Mouse (Mus musculus): ENCODE results near the gene Drc1. TPM values are rescaled to one million over a fixed set of nuclear protein-coding genes. Genes with fewer than 3 reads are reported as not detected.

The Drc1 gene
- polyA plus RNA-seq, 1 experiment from 2014 or later = 3.4 TPM

DNA sequence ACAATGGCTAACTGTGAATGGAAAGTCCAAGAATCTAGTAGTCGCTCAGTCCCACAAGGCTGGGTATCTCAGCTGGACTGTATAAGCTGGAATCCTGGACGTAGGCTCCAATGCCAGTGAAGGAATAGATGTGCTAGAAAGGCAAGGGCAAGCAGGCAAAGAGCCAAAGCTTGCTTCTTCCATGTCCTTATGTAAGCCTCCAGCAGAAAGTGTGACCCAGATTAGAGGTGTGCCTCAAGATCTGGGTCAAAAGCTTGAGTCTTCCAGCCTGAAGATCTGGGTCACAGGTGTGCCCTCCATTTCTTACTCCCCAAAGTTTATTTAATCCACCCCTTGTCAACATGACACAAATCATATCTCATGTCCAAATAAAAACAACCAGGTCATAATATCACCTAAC, 4.8 kb upstream of the Drc1 start:
- 89% methylated on average over 2 of the region's 2 CpGs for WGBS
- ATAC-seq (ENCODE audit: low FRiP score, low TSS enrichment) (no peak), DNase-seq (no peak)
- Histone ChIP-seq H3K9ac (replicated peaks; ENCODE audit: low read length) (no peak overlapping the region), H3K4me3 (replicated peaks; ENCODE audit: low read depth, low read length) (no peak overlapping the region), H3K4me2 (ENCODE audit: low read length) (no peak overlapping the region), H3K27me3 (ENCODE audit: control insufficient read depth, insufficient read depth, low read length) (no peaks in the 10 kb centered on the region), H3K36me3 (ENCODE audit: control insufficient read depth, insufficient read depth, low read length) (no peaks in the 10 kb centered on the region), H3K4me1 (ENCODE audit: control insufficient read depth, insufficient read depth, low read length) (no peaks in the 10 kb centered on the region), H3K27ac (replicated peaks; ENCODE audit: low read depth, low read length) (no peak overlapping the region), H3K9me3 (ENCODE audit: control insufficient read depth, low read length) (no peaks in the 10 kb centered on the region)

DNA sequence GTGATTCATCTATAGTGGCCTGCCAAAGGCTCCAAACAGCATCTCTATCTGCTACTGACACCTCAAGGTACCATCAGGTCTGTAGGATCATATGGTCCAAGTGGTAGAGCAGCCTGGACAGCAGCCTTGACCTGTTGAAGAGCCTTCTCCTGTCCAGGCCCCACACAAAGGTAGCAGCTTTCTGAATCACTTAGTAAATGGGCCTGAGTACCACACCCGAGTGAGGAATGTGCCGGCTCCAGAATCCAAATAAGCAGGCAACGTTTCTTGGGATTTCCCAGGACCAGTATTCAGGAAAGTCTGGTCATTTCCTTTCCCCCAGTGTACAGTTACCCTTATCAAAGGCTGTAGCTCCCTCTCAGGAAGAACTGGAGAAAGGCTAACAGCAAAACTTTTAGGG, 2.2 kb upstream of the Drc1 start:
- H3K9ac ChIP-seq (replicated peaks; ENCODE audit: low read length) = no peak overlapping the region
- WGBS = 81% methylated on average over 3 of the region's 3 CpGs
- DNase-seq (no peak), ATAC-seq (ENCODE audit: low FRiP score, low TSS enrichment) (no peak)
- H3K36me3 ChIP-seq (ENCODE audit: control insufficient read depth, insufficient read depth, low read length) = no peaks in the 10 kb centered on the region
- H3K27me3 ChIP-seq (ENCODE audit: control insufficient read depth, insufficient read depth, low read length) = no peaks in the 10 kb centered on the region
- no peak overlapping the region for H3K27ac ChIP-seq (replicated peaks; ENCODE audit: low read depth, low read length)
- H3K4me2 ChIP-seq (ENCODE audit: low read length) = no peak overlapping the region
- no peak overlapping the region for H3K4me3 ChIP-seq (replicated peaks; ENCODE audit: low read depth, low read length)
- H3K9me3 ChIP-seq (ENCODE audit: control insufficient read depth, low read length) = no peaks in the 10 kb centered on the region
- H3K4me1 ChIP-seq (ENCODE audit: control insufficient read depth, insufficient read depth, low read length) = no peaks in the 10 kb centered on the region

DNA sequence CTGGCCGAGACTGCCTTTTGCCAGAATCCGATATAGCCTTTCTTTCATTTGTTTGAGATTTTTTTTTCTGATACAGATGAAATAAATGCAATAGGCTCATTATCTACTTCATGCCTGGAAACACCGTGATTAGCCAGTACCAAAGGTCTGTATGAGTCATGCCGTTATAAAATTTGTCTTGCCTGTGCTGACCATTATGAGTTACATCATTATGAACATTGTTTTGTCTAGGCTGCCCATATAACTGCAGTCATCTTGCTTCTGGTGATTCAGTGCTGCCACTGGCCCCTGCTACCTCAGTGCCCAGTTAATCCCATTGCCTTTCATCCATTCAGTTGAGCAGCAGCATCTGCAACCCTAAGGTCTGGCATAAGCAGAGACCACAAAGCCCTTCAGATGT, 1.7 kb upstream of the Drc1 start:
- 93% methylated on average over 4 of the region's 4 CpGs for WGBS
- DNase-seq = no peak

DNA sequence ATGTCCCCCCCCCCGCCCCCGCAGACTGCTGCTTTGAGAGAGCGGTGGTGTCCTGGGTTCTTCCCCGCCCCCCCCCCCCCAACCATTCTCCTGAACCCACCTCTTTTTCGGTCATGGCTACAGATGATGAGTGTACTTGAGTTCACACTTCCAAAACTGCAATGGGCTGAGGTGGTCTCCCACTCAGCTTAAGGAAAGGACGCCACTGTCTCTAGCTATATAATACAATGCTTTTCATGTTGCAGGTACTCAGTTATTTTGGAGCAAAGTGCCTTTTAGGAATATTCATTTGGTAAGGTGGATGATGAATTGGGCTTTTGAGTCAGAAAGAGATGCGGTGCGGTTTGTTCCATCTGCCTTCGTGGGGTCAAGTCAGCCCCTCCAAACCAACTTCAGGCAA, 324 bp upstream of the Drc1 start:
- H3K9ac ChIP-seq (replicated peaks; ENCODE audit: low read length) = peak overlapping the region; percentile 50; the same call in 1 of the 2 replicates
- WGBS = 36% methylated on average over 9 of the region's 9 CpGs
- H3K9me3 ChIP-seq (ENCODE audit: control insufficient read depth, low read length) = peaks cover 10% of the 10 kb centered on the region; the same call in 1 of the 2 replicates
- H3K27me3 ChIP-seq (ENCODE audit: control insufficient read depth, insufficient read depth, low read length) = no peaks in the 10 kb centered on the region
- no peak for DNase-seq
- no peaks in the 10 kb centered on the region for H3K36me3 ChIP-seq (ENCODE audit: control insufficient read depth, insufficient read depth, low read length)
- no peaks in the 10 kb centered on the region for H3K4me1 ChIP-seq (ENCODE audit: control insufficient read depth, insufficient read depth, low read length)
- H3K27ac ChIP-seq (replicated peaks; ENCODE audit: low read depth, low read length) = no peak overlapping the region
- H3K4me2 ChIP-seq (ENCODE audit: low read length) = peak overlapping the region; percentile 67
- no peak for ATAC-seq (ENCODE audit: low FRiP score, low TSS enrichment)
- H3K4me3 ChIP-seq (replicated peaks; ENCODE audit: low read depth, low read length) = peak overlapping the region; percentile 50

More for the DNA sequence above, 1.7 kb upstream of the Drc1 start:
- Histone ChIP-seq H3K9ac (replicated peaks; ENCODE audit: low read length) (no peak overlapping the region), H3K4me2 (ENCODE audit: low read length) (no peak overlapping the region), H3K9me3 (ENCODE audit: control insufficient read depth, low read length) (no peaks in the 10 kb centered on the region), H3K4me1 (ENCODE audit: control insufficient read depth, insufficient read depth, low read length) (no peaks in the 10 kb centered on the region), H3K27ac (replicated peaks; ENCODE audit: low read depth, low read length) (no peak overlapping the region), H3K36me3 (ENCODE audit: control insufficient read depth, insufficient read depth, low read length) (no peaks in the 10 kb centered on the region), H3K27me3 (ENCODE audit: control insufficient read depth, insufficient read depth, low read length) (no peaks in the 10 kb centered on the region), H3K4me3 (replicated peaks; ENCODE audit: low read depth, low read length) (no peak overlapping the region)
- no peak for ATAC-seq (ENCODE audit: low FRiP score, low TSS enrichment)

DNA sequence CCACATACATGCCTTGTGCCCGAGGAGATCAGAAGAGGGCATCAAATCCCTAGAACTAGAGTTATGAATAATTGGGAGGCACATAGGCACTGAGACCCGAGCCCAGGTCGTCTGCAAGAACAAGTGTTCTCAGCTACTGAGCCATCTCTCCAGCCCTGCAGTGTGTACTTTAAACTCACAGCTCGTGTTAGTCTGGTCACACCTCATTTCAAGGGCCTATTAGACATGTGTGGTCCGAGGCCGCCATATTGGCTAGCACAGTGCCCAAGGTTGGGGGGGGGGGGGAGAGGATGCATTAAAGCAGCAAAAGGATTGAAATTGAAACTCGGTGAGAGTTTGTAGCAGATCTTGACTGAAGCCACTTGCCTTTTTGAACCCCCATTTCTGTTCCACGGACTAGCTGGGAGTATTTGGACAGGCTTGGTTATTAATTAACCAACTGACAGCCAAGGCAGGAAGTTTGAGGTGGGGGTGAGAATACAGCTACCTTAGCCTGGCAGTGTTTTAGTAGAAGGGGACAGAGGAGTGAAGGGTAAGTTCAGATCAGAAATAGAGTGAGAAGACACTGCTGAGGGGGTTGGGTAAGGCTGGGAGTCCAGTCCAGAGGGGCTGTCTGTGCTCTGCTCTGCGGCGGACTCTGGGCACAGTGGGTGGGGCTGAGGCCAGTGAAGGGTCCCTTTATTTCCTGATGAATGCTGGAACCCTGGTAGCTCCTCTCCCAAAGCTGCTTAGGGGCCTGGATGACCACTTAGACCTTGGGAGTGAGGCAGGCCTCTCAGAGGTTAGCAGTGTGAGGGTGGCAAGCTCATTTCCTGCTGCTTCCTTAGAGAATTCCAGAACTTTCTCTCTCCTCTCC, 5.0 kb downstream of the Drc1 start:
- Histone ChIP-seq H3K27ac (replicated peaks; ENCODE audit: low read depth, low read length) (no peak overlapping the region), H3K36me3 (ENCODE audit: control insufficient read depth, insufficient read depth, low read length) (no peaks in the 10 kb centered on the region), H3K9me3 (ENCODE audit: control insufficient read depth, low read length) (peaks cover 10% of the 10 kb centered on the region; the same call in 1 of the 2 replicates), H3K4me2 (ENCODE audit: low read length) (no peak overlapping the region), H3K9ac (replicated peaks; ENCODE audit: low read length) (no peak overlapping the region), H3K27me3 (ENCODE audit: control insufficient read depth, insufficient read depth, low read length) (no peaks in the 10 kb centered on the region), H3K4me1 (ENCODE audit: control insufficient read depth, insufficient read depth, low read length) (no peaks in the 10 kb centered on the region), H3K4me3 (replicated peaks; ENCODE audit: low read depth, low read length) (no peak overlapping the region)
- 91% methylated on average over 10 of the region's 10 CpGs for WGBS
- ATAC-seq (ENCODE audit: low FRiP score, low TSS enrichment) = no peak
- DNase-seq = no peak

DNA sequence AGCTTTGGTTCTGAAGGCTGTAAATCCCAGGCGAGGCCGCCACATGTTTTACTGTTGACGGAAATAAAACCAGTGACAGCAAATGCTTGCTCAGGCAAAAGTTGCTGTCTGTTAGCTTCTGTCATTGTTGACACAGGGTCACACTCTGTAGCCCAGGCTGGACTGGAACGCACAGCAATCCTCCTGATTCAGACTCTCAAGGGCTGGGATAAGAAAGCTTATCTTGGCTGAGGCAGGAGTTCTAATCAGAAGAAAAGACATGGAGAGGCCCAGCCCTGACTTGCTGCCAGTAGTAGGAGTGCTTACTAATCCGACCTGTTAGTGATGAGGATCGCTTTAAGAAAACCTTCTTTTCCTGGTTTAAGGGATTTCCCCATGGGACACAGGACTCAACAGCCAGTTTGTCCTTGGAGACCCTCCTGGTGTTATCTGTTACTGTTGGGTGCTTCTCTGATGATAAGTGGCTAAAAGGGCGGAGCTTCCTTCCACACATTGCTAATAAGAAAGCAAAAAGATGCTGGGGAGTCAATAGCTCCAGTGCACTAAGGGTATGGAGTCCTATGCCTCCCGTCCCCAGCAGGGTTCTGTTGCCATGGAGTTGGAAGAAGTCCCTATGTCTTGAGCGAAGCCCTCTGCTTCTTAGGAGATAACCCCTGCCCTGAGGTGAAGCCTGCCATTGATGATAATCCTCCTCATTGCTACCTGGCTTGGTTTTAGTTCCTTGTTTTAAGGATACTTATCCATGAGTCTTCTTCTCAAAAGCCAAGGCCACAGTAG, 6.1 kb downstream of the Drc1 start:
- WGBS = 73% methylated on average over 9 of the region's 9 CpGs
- H3K9ac ChIP-seq (replicated peaks; ENCODE audit: low read length) = no peak overlapping the region
- H3K27ac ChIP-seq (replicated peaks; ENCODE audit: low read depth, low read length) = no peak overlapping the region

DNA sequence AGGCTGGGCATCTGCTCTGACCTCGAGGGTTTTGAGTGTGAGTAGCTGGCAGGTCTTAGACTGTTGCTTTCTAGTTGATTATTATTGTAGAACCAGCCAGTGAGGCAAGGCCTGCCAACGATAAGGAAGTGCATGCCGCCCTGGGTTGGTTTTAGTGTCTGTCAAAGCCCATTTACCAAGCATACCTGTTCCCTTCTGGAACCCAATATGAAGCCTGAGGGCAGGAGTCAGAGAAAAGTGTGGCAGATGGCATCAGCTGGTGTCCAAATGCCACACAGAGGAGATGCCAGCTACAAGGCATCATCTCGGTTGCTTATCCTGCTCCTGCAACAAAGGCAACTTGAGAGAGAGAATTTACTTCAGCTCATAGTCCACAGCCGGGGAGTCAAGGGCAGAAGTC, 59.6 kb downstream of the Drc1 start:
- H3K9ac ChIP-seq (replicated peaks; ENCODE audit: low read length) = no peak overlapping the region
- no peaks in the 10 kb centered on the region for H3K4me1 ChIP-seq (ENCODE audit: control insufficient read depth, insufficient read depth, low read length)
- 0 out of 2 replicates have a peak, but pooled peaks cover 3% of the 10 kb centered on the region for H3K27me3 ChIP-seq (ENCODE audit: control insufficient read depth, insufficient read depth, low read length)
- DNase-seq (no peak), ATAC-seq (ENCODE audit: low FRiP score, low TSS enrichment) (no peak)
- 73% methylated on average over 5 of the region's 5 CpGs for whole genome bisulfite sequencing
- H3K4me2 ChIP-seq (ENCODE audit: low read length) = no peak overlapping the region
- no peak overlapping the region for H3K4me3 ChIP-seq (replicated peaks; ENCODE audit: low read depth, low read length)
- no peaks in the 10 kb centered on the region for H3K9me3 ChIP-seq (ENCODE audit: control insufficient read depth, low read length)
- no peak overlapping the region for H3K27ac ChIP-seq (replicated peaks; ENCODE audit: low read depth, low read length)
- H3K36me3 ChIP-seq (ENCODE audit: control insufficient read depth, insufficient read depth, low read length) = no peaks in the 10 kb centered on the region

More for the DNA sequence above, 6.1 kb downstream of the Drc1 start:
- no peak for ATAC-seq (ENCODE audit: low FRiP score, low TSS enrichment)
- peaks cover 10% of the 10 kb centered on the region; the same call in 1 of the 2 replicates for H3K9me3 ChIP-seq (ENCODE audit: control insufficient read depth, low read length)
- no peaks in the 10 kb centered on the region for H3K27me3 ChIP-seq (ENCODE audit: control insufficient read depth, insufficient read depth, low read length)
- H3K4me3 ChIP-seq (replicated peaks; ENCODE audit: low read depth, low read length) = no peak overlapping the region
- no peak overlapping the region for H3K4me2 ChIP-seq (ENCODE audit: low read length)
- DNase-seq = no peak
- no peaks in the 10 kb centered on the region for H3K4me1 ChIP-seq (ENCODE audit: control insufficient read depth, insufficient read depth, low read length)
- no peaks in the 10 kb centered on the region for H3K36me3 ChIP-seq (ENCODE audit: control insufficient read depth, insufficient read depth, low read length)

DNA sequence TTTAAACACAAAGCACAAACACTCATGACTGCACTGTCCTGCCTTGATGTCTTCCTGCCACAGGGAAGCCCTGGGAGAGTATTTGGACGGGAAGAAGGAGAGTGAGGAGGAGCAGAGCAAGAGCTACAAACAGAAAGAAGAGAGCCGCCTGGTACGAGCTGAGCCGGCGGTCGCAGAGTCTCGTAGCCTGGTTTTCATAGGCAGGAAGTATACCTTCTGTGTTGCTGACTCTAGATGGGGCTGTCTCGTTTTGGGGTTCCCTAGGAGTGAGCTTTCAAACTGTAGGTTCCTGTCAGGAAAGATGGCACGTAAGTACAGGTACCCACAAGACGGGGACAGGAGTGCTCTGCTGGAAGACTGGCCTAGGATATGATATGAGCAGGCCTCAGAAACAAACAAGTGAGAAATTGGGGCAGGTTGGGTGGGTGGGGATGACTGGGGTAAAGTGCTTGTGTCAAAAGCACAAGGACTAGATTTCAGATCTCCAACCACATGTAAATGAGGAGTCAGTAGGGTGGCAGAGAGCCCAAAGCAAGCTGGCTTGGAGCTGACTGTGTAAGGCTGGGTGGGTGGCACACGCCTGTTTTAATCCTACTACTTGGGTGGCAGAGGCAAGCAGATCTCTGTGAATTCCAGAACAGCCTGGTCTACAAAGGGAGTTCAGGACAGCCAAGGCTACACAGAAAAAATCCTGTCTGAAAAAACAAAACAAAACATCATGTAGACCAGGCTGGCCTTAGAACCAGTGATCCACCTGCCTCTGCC, 60.6 kb downstream of the Drc1 start:
- 83% methylated on average over 11 of the region's 11 CpGs for WGBS
- no peaks in the 10 kb centered on the region for H3K4me1 ChIP-seq (ENCODE audit: control insufficient read depth, insufficient read depth, low read length)
- no peak overlapping the region for H3K4me2 ChIP-seq (ENCODE audit: low read length)
- DNase-seq = no peak
- H3K9ac ChIP-seq (replicated peaks; ENCODE audit: low read length) = no peak overlapping the region
- no peak for ATAC-seq (ENCODE audit: low FRiP score, low TSS enrichment)
- no peaks in the 10 kb centered on the region for H3K9me3 ChIP-seq (ENCODE audit: control insufficient read depth, low read length)
- H3K36me3 ChIP-seq (ENCODE audit: control insufficient read depth, insufficient read depth, low read length) = no peaks in the 10 kb centered on the region
- no peak overlapping the region for H3K27ac ChIP-seq (replicated peaks; ENCODE audit: low read depth, low read length)
- no peak overlapping the region for H3K4me3 ChIP-seq (replicated peaks; ENCODE audit: low read depth, low read length)
- H3K27me3 ChIP-seq (ENCODE audit: control insufficient read depth, insufficient read depth, low read length) = 0 out of 2 replicates have a peak, but pooled peaks cover 3% of the 10 kb centered on the region
